Mouse (Mus musculus): Measurements from ENCODE around the gene Psmb3.

Psmb3 gene

DNA sequence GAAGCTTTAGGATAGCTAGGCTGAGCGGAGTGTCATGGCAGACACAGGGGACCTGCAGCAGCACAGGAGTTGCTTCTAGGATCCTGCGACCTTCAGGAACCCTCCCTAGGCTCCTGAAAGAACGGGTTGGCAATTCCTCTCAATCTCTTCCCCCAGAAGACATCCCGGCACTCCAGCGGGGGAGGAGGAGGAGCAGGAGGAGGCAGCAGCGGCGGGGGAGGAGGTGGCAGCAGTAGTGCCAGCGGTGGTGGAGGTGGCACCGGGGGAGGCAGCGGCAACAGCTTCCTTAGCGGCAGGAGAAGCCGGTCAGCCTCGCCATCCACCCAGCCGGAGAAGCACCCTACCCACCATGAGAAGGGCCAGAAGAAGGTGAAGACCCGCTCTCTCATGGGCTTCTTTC lies 33.9 kb upstream of the Psmb3 start:
- DNase-seq: peak; percentile 57

DNA sequence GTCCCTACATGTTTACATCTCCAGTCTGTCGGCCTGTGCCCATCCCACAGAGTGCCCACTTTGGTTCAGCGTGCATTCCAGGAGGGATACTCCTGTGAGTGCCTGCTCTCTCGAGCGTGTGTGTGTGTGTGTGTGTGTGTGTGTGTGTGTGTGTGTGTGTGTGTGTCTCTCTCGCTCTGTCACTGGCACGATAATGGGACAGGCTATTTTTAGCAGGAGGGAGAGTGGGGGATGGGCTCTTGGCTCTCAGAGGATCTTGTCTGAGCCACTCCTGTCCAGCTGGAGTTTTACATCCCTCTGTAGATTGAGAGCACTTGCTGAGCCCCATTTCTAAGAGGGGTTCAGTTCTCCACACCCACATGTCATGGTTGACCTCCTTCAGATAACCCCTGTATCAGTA lies 33.4 kb upstream of the Psmb3 start:
- DNase-seq: peak; percentile 86

DNA sequence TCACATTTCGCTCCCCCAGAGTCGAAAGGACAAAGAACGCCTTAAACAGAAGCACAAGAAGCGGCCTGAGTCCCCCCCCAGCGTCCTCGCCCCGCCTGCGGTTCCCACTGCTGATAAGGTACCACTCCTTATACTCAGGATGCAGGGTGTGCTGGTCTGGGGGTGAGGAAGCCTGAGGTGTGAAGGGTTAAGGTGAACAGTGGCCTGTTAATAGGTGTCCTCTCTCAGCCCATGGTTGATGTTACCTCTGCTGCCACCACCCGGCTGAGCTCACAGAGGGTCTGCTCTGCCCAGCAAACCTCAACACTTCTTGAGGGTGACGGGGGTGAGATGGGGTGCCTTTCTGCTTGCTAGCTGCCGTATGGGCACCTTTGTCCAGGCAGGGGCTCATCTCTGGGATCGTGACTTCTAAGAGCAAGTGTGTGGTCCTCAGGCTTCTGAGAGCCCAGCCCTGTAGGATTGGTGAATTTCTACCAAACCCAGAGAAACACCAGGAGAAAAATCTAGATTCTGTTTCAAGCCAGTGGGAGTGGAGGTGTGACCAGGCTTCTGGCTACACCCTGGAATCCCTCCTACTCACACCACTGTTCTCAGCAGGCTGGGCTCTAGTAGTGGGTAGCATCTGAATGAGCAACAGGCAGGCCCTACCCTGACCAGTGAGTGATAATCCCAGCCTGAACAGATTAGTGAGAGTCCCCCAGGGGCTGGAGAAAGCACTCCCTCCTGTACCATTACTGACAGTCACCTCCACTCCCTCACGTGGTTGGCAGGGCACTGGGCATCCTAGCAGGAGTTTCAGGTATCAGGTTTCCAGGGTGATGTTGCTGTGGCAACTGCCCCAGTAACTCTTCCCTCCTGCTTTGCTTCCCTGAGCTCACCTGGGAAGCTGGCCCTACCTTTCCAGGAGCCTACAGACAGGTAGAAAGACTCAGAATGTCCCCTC lies 32.7 kb upstream of the Psmb3 start:
- DNase-seq: no peak

DNA sequence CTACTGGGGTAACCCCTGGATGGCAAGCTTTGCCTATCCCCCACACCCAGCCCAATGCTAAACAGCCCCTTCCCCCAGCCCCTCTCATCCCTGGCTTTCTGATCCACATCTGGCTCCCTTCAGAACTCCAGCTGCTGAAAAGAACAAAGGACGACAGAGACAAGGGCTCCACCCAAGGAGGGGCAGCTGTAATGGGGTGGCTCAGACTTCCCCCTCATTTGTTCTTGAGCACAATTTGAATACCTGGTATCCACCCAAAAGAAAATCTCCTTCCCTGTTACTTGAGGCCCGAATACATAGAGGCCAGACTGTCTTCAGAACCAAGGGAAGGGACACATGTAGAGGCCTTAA lies 32.0 kb upstream of the Psmb3 start:
- DNase-seq: no peak

DNA sequence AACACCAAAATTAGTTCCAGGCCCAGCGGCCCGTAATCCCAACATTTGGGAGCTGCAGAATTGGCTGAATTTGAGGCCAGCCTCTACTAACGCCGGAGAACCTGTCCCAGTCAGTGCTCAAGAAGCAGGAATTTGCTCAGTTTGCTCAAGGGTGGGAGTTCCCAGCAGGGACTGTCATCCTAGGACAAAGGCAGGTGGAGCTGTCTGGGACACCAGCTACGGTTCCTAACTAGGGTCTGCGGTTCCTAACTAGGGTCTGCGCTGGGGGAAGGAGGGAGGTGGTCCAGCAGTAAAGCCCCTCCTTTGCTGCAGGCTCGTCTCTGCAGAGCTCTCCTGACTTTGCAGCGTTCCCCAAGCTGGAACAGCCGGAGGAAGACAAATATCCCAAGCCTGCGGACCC lies 30.1 kb upstream of the Psmb3 start:
- DNase-seq: no peak

DNA sequence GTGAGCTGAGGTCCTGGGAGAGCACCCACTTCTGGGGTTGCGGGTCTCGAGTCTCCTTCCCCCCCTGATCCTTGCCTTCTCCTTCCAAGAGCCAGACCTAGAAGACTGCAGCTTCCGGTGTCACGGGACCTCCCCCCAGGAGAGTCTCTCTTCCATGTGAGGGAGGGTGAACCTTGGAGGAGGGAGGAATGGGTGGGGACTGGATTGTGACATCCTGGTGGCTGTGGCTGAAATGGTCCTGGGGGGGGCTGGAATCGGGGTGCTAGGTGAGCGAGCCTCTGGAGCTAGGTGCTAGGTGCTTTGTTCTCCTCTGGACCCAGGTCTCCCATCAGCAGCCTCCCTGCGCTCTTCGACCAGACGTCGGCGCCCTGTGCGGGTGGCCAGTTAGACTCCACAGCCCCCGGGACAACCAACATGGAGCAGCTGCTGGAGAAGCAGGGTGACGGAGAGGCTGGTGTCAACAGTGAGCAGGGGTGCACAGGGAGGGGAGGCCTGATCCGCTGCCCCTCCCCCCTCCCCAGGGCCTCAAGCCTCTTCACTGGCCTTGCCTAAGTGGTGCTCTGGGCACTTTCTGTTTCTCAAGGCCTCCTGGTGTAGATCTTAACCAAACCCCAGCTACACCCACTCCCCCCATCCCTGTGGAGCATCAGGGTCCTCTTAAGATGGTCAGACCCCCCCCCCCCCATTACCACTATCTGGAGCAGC lies 27.0 kb upstream of the Psmb3 start:
- no peak for DNase-seq

DNA sequence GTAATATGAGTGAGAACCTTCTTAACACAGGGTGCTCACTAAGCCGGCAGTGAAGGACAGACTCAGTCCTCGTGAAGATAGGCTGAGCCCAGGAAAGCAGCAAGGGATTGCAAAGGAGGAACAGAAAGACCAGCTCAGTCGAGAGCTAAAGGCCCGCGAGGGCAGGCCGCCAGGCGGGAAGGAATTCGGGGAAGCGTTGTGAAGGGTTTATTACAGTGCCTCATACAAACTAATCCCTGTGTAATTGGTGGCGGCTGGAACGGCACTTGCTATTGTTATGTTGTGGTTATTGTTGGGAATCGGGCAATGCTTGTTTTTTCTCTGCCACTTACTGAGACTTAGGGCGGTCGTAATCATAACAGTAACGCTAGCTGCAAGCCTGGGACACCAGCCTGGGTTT lies 25.8 kb upstream of the Psmb3 start:
- DNase-seq: peak; percentile 57

DNA sequence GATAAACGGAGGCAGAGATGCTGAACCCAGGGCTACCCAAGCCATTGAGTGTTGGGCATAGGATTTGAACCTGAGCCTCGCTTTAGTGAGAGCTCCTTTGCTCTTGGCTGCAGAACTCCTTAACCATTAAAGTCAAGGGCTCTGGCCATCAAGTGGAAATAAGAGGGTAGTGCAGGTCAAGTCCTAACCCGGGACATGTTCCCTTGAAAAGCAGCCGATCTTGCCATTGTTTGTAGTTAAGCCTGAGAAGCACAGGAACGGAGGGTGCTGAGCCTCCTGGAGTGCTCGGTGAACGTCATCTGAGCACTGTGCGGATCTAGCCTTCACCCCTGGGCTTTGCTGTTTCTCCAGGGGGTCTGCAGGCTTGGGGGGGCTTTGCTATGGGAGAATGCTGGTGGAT lies 25.4 kb upstream of the Psmb3 start:
- no peak for DNase-seq

DNA sequence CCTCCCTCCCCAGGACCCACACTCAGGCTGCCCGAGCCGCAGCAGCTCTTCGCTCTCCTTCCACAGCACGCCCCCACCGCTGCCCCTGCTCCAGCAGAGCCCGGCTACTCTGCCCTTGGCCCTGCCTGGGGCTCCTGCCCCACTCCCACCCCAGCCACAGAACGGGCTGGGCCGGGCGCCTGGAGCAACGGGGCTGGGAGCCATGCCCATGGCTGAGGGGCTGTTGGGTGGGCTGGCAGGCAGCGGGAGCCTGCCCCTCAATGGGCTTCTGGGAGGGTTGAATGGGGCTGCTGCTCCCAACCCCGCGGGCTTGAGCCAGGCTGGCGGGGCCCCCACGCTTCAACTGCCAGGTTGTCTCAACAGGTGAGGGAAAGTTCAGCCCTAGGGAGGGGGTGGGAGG lies 24.9 kb upstream of the Psmb3 start:
- DNase-seq: no peak

DNA sequence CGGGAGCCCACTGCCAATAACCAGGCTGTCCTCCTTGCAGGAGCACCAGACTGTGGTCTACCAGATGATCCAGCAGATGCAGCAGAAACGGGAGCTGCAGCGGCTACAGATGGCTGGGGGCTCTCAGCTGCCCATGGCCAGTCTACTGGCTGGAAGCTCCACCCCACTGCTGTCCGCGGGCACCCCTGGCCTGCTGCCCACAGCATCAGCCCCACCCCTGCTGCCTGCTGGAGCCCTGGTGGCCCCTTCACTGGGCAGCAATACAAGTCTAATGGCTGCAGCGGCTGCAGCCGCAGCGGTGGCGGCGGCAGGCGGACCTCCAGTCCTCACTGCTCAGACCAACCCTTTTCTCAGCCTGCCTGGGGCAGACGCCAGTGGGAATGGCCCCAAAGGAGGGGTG lies 22.8 kb upstream of the Psmb3 start:
- DNase-seq: peak; percentile 45

DNA sequence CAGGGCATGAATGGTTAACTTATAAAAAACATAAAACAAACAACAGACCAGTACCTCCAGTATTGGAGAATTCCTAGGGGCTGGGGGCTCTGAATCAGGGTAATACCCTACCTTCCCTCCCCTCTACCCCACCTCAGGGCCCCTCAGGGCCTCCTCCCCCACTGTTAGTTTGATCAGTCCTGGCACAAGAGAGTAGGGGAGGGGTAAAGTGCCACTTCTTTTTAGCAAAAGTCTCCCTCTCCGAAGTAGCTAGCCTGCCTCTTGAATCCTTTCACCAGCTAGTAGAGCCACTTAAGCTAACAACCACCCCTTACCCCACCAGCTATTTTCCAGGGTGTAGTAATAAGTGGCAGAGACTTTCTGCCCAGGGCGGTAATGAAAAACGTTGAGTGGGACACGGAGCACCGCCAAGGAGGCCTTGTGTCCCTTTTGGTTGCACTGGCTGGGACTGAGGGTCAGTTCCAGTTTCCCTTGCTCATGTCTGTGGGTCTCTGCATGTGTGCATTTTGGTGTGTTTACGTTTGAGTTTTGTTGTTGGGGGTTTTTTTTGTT lies 20.6 kb upstream of the Psmb3 start:
- DNase-seq: no peak

DNA sequence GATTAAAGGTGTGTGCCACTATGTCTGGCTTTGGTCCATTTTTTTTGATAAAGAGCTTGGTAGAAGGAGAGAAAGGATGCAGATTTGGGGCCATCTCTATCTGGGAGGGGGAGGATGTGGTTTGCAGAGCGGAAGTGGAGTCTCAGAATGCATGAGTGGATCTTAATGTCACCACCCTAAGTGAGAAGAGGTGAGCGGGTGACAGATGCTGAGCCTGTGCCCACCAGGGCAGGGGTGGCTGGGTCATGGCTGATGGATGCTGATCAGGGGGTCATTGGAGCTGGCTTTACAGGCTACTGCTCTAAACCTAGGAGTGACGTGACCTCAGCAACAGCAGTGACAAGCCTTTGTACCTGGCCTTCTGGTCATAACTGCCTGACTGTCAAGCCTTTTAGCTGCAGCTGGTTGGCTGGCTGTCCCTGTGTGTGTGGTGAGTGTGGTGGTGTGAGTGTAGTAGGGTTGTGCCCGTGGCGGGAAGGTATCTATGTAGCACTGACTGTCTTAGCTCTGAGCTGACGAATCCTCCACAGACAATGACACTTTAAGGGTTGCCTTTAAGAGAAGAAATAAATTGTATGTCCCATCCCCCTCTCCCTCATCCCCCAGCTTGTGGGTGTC lies 19.0 kb upstream of the Psmb3 start:
- DNase-seq: no peak

DNA sequence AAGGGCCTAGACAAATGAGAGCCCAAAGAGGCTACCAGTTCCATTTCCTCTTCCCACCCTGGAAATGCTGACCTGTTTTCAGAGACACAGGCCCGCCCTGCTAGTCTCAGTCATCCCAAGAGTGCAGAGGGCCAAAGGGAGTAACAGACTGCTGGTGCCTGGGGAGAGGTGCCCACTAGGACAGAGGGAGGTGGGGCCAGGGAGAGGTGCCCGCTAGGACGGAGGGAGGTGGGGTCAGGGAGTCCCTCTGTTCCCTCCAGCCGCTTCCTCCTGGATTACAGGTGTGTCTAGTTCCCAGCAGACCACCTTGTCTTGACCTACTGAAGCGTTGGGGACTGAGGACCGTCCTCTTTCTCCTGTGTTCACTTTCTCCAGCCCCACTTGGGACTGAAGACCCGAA lies 18.4 kb upstream of the Psmb3 start:
- DNase-seq: peak; percentile 42

DNA sequence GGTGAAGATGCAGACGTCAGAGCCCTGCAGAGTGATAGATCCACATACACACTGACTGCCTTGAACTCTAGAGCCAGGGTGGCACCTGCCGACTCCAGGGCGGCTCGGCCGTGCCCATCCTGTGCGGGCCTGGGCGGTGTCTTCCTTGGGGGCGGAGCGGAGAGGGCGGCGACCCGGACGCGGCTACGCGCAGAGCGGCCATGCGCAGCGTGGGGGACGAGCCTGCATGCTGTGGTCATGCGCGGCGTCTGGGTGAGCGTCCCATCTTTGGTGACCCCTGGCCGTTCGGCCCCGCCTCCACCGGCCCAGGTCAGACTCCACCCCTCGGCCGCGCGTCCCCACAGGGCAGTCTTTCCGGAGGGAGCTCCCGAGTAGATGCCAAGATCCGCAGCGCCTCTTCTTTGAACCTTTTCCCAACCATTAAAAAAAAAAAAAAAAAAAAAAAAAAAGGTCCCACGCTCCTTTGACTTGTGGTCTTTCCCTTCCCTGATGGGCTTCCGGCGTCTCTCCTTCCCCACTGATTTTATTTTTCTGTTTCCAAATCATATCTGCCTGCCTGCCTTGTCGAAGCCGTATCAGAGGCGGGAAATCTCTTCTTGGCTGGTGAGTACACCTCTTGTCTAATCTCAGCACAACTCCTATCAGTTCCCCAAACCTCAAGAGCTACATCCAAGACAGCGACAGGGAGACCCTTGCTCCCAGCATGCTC lies 17.4 kb upstream of the Psmb3 start, which contains the start of gene Cisd3:
TSS of gene Cisd3 (plus strand) at position 214 of the 709 bp plus-strand sequence.
- peak; percentile 97 for DNase-seq

DNA sequence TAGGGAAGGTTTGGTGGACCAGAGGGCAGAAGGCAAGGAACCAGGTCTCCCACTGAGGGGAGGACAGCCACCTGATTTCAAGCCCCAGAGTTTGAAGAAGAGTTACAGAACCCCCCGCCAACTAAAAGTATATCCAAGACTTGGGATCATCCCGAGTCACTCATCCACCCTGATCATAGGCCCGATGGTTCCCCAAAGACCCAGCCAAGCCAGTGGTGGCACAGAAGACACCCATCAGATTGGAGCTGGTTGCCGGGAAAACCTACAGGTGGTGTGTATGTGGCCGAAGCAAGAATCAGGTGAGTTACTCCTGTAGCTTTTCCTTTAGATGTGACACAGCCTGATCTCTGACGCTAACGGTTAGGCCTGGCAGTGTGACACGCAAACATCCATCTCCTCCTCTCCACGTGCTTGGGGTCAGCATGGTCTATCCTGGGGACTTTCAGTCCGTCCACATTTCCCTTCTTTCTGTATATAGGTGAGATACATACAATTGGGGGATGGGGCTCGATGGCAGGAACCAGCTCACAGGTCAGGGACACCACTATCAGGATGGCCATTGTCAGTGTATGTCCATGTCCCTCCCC lies 16.8 kb upstream of the Psmb3 start:
- no peak for DNase-seq

DNA sequence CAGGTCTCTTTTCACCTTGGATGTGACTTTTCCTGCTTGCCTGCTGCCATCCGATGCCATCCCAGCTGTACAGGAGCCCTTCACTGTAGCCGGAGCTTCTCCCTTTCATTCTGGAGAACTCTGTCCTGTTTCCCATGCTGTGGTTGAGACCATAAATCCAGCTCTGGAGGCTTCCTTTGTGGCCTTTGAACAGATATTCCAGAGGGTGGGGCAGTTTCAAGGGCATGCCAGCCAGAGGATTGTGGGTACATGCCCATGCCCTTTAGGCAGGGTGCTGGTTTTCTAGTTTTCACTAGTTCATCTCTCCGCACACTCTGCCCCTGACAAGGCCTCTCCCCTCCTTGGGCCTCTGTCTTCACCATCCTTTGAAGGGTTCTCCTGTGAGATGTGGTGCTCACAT lies 16.1 kb upstream of the Psmb3 start:
- no peak for DNase-seq

DNA sequence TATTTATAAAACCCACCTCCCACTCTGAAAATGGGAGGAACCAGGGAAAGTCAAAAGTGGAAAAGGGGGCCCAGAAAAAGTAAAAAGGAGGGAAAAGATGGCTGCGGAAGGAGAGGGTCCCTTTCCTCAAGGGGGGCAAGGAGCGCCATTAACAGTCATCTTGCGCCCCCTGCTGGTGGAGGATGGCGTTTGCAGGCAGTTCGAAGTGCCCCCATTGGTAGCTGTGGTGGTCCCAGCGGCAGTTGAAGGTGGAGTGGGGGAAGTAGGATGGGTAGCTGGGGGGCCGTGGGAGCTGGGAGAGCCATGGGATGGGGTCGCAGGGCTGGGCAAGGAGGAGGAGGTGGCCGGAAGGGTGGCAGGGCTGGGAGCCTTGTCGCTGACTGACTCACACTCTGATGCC lies 13.3 kb upstream of the Psmb3 start:
- peak; percentile 81 for DNase-seq

DNA sequence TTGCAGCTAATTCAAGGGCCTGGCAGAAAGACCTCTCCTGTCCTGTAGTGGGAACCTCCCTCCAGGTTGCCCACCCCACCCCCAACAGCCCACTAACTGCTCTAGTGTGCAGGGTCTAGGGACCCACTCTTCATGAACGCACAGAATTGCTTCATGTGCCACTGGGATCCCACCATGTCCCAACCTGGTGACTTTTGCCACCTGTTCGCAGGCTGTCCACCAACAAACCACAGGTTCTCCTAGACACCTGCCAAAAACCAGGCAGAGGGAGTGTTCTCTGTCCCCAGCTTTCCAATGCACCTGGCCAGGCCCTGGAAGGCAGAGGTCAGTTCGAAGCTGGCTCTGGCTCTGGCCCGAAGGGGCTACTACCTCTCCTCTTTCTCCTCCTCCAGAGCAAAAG lies 8.8 kb upstream of the Psmb3 start:
- no peak for DNase-seq

DNA sequence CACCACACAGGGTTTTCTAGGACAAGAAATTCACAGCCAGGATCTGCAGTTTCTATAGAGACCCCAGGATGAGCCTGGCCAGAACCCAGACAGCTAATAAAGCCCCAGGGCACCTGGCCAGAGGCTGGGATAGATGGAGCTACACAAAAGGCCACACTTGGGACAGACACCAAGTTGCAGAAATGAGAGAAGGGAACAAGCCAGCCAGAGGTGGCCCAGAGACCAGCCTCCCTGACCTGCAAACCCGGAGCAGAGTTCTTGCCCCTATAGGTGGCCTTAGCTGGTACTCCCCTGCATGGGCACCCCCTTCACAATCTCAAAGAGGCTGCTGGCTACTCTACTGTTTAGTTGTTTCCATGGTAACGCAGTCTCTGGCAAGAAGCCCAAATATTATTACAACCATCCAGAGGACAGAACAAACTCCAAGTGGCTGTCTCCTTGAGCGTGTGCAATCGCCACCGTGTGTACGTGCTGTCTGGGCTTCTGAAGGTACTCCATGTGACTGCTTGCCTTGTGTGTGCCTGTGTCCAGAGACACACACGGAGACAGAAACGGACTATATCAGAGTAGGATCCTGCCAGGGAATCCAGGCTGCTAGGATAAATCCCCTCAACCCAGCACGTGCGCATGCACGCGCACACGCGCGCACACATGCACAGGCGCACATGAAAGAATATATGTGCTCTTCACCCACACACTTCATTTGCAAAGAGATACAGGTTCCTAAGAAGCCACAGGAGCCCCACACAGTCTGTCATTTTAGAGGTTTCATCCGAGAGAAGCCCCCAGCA lies 8.1 kb upstream of the Psmb3 start:
- DNase-seq: peak; percentile 64

DNA sequence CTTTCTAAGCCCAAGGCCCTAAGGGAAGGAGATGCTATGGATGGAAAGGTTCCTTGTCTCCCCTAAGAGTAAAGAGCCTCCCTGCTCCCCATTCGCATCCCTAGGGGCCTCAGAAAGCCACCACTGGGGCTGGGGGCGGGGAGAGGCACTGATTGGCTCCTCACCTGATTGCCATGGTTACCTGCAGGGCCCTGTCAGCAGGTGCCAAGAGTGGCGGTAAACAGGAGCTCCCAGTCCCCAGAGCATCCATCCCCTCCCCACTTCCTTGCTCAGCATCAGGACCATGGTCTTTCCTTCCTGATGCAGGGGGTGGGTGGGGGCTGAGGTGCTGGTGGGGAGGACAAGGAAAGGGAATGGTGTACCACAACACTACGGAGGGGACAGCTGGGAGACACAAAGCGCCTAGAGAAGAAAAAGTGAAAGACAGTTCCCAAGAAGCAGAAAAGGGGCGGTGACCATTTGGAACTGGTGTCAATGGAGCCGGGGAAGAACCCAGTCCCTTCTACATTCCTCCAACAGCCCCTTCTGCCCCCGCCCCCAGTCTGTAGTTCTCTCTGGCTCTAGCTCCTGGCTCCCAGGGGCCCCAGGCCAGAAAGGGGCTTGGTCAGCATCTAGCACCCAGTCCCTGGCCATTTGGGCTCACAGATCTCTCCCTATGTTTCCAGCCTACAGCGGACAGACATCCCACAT lies 7.3 kb upstream of the Psmb3 start:
- no peak for DNase-seq

DNA sequence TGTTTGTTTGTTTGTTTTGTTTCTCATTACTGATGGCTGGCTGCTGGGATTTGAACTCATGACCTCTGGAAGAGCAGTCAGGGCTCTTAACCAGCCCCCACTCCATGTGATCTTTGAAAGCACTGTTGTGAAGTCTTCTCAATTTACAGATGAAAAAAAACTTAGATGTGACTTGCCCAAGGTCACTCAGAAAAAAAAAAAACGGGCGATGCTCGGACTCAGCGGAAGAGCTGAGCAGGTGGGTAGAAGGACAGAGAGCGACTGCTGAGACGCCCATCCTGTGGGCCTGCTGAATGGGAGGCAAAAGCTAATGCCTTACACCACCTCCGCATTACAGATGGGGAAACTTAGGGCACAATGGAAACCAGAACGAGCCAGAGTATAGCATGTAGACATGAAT lies 6.5 kb upstream of the Psmb3 start:
- DNase-seq: no peak
